Mouse (Mus musculus) liver, postnatal 0 days (tissue): Measurements from ENCODE around the gene Add1.

ENCODE experiments used
- CTCF ChIP-seq: sonication (generic); IDR thresholded peaks from 2 replicates; pipeline ENCODE4 v1.5.1; 2016; ENCODE audit warnings: antibody characterized with exemption, low read depth
- EP300 ChIP-seq: IDR thresholded peaks from 2 replicates; pipeline ENCODE4 v1.6.1; 2016; ENCODE audit warnings: antibody characterized with exemption, low read depth, mild to moderate bottlenecking

DNA sequence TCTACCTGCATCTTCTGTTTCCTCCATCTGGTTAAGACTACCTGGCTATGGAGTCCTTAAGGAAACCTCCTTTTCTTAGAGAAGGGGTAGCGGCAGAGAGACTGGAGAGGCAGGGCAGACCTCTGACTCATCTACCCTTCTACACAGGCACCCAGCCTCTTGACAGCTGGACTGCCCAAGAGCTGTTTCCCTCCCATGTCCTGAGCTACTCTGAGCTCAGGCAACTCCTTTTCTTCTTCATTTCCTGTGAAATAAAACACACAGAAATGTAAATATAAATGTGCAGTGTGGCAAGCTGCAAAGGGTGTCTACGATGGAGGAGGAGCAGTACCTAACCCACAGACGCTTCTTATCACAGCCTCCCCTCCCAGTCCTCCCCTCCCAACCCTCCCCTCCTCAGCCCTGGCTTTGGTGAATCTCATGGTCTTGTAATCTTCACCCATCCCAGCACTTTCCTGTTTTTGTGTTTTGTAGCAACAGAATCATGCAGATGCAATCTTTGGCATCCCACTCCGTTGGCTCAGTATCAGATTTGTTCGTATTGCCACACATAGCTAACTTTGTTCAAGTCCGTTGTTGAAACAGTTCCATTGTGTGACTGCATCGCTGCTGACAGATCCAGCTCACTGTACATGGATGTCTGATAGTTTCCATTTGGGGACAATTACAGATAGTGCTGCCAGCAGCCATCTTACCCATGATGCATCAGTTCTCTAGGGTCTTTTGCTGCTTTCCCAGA lies 7.8 kb upstream of the Add1 start:
- TF ChIP-seq CTCF (no peak), EP300 (no peak)
